Mouse (Mus musculus) liver, embryonic 14.5 days (tissue): ENCODE results near the gene Gstp2. TPM values are rescaled to one million over a fixed set of nuclear protein-coding genes. Genes with fewer than 3 reads are reported as not detected.

Experiments used
- ATAC-seq: fragments of 200-750 bp; cut with Nextera tagmentation; 2 replicates; pipeline ENCODE4 v1.8.0; 2017; ENCODE audit warnings: moderate number of reproducible peaks, mild to moderate bottlenecking, moderate library complexity; ENCODE audit not compliant: insufficient read depth
- DNase-seq, 3 experiments: peaks; one replicate each; pipeline ENCODE4 v3.0.0-alpha.2; 2012 to 2013; ENCODE audit warnings: low read depth in 3 of 3, low spot score in 3 of 3
- H3K27ac ChIP-seq: fragments of 300-500 bp; sonication (generic); 2 replicates; pipeline ENCODE4 v1.5.1; 2014; ENCODE audit warnings: moderate library complexity, mild to moderate bottlenecking, control low read depth, inconsistent platforms
- H3K27me3 ChIP-seq: fragments of 300-500 bp; sonication (generic); 2 replicates; pipeline ENCODE4 v1.6.1; 2014; ENCODE audit warnings: mild to moderate bottlenecking, low read length, moderate library complexity; ENCODE audit not compliant: control insufficient read depth, insufficient read depth
- H3K36me3 ChIP-seq: fragments of 300-500 bp; sonication (generic); replicated peaks from 2 replicates; pipeline ENCODE4 v1.6.1; 2014; ENCODE audit warnings: low read depth; ENCODE audit not compliant: control insufficient read depth, insufficient read depth
- H3K4me1 ChIP-seq, 2 experiments: fragments of 200-500 bp in 1 of 2; fragments of 300-500 bp in 1 of 2; sonication (generic) in 1 of 2; replicated peaks; 2 replicates each; pipeline ENCODE4 v1.6.1; 2012 to 2014; ENCODE audit warnings: antibody characterized with exemption in 1 of 2, inconsistent platforms in 1 of 2, low read length in 1 of 2; ENCODE audit not compliant: control insufficient read depth in 2 of 2, insufficient read depth in 2 of 2
- H3K4me2 ChIP-seq: fragments of 300-500 bp; sonication (generic); 2 replicates; pipeline ENCODE4 v1.6.1; 2014; ENCODE audit warnings: low read depth, mild to moderate bottlenecking, control low read depth, moderate library complexity
- H3K4me3 ChIP-seq, 2 experiments: fragments of 200-500 bp in 1 of 2; fragments of 300-500 bp in 1 of 2; sonication (generic) in 1 of 2; 2 replicates each; pipeline ENCODE4 v1.5.1; 2012 to 2014; ENCODE audit warnings: low read depth in 2 of 2, low read length in 2 of 2, mild to moderate bottlenecking in 2 of 2, control low read depth in 1 of 2, inconsistent platforms in 1 of 2, moderate library complexity in 1 of 2; ENCODE audit not compliant: insufficient read depth in 1 of 2
- H3K9ac ChIP-seq: fragments of 300-500 bp; sonication (generic); replicated peaks from 2 replicates; pipeline ENCODE4 v1.6.1; 2014; ENCODE audit warnings: mild to moderate bottlenecking, control low read depth, moderate library complexity
- H3K9me3 ChIP-seq: fragments of 300-500 bp; sonication (generic); 2 replicates; pipeline ENCODE4 v1.6.1; 2016; ENCODE audit warnings: low read length, mixed read lengths; ENCODE audit not compliant: control insufficient read depth
- CTCF ChIP-seq: IDR thresholded peaks from 2 replicates; pipeline ENCODE4 v1.5.1; 2016; ENCODE audit warnings: antibody characterized with exemption, low read depth, control low read depth
- EP300 ChIP-seq: IDR thresholded peaks from 2 replicates; pipeline ENCODE4 v1.6.1; 2016; ENCODE audit warnings: antibody characterized with exemption, low read depth
- WGBS: fragments of 180-500 bp; shearing (Covaris S2); extraction: QIAGEN DNeasy Blood & Tissue Kit; methylation state at CpG from one replicate; pipeline ENCODE4 v1.1.7; 2014; ENCODE audit not compliant: insufficient replicate concordance; 5-methylcytosine and 5-hydroxymethylcytosine counted together
- polyA plus RNA-seq, 2 experiments: library from polyadenylated mRNA; depleted of rRNA in 1 of 2; stranded (reverse) in 1 of 2; unstranded in 1 of 2; fragments of >200 nt; fragmentation: Nextera tagmentation in 1 of 2; extraction: Ambion mirVana in 1 of 2; gene quantifications; 2 replicates each; pipeline versions ENCODE4 v1.2.1 to v1.2.3; 2012 to 2014

Gene Gstp2
- polyA plus RNA-seq (2012; rRNA removed) (6.6 and 7.9 TPM in 2 replicates), polyA plus RNA-seq (2014; fragmentation: Nextera tagmentation; extraction: Ambion mirVana) (6.9 and 7.3 TPM in 2 replicates)

DNA sequence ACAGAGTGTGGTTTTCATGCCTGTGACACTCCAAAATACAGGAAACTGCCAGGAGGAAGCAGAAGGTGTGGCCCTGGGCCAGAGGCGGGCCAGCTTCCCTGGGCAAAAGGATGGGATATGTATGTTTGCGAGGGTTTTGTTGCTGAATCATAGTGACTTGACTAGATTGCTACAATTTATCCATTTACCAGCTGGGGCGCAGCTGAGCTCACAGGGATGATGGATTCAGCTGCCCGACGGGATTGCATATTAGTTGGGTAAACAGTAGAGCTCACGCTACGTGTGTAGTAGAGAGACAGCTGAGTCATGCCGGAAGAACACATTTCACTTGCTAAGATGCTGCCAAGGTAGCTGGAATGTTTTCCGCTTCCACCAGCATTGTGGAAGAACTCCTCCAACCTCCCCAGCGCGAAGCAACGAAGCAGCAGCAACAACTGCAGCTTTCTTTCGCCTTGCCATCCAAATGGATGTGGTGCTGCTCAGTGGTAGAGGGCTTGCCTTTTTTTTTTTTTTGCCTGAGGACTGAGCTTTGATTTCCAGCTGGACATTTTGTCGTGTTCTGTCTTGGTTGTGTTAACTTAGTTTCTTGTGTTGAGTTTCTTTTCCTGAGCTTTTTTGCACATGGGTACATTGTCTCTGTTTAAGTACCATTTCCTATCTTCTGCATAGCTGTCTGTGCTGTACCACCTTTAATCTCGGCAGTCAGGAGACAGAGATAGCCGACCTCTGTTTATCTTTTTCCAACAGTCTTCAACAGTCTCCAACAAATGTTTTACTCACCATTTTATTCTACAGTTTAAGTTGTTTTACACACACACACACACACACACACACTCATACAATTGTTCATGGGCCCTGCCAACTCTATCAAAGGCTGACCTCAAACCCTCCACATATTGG is at the start of gene Gstp2:
Gstp2 (minus strand) TSS at position 58 of the 900 bp plus-strand sequence.
- H3K27me3 ChIP-seq: no peaks in the 10 kb centered on the region
- H3K36me3 ChIP-seq: no peaks in the 10 kb centered on the region
- 43% methylated on average over 16 of the region's 16 CpGs for WGBS
- peak within 1 kb of the TSS; percentile 96 for H3K27ac ChIP-seq
- peak; percentile 67 for TF ChIP-seq CTCF
- peak; percentile 86 for TF ChIP-seq EP300
- ATAC-seq (peak; percentile 80), DNase-seq (peak; percentile 75 to 80 (median 77))
- H3K4me1 ChIP-seq: peaks cover 25 to 42% of the 10 kb centered on the region in 2 experiments
- peak within 1 kb of the TSS; percentile 60 for H3K9ac ChIP-seq
- H3K4me3 ChIP-seq: peak within 1 kb of the TSS; percentile 27 to 32
- H3K9me3 ChIP-seq: no peaks in the 10 kb centered on the region
- peak within 1 kb of the TSS; percentile 70 for H3K4me2 ChIP-seq

- WGBS: 74% methylated on average over 5 of the region's 5 CpGs
- Histone ChIP-seq H3K9ac (no peak overlapping the region), H3K4me3 (no peak overlapping the region), H3K4me2 (no peak overlapping the region), H3K4me1 (peaks cover 24 to 26% of the 10 kb centered on the region in 2 experiments), H3K27me3 (no peaks in the 10 kb centered on the region; the same call in 1 of the 2 replicates), H3K9me3 (no peaks in the 10 kb centered on the region), H3K36me3 (no peaks in the 10 kb centered on the region), H3K27ac (no peak overlapping the region)
- DNase-seq (no peak), ATAC-seq (no peak)
- TF ChIP-seq EP300 (no peak), CTCF (no peak)
Measured at GRCm38 (mm10) chr19:4094774-4095303, 49.0 kb upstream of the Gstp2 start.

DNA sequence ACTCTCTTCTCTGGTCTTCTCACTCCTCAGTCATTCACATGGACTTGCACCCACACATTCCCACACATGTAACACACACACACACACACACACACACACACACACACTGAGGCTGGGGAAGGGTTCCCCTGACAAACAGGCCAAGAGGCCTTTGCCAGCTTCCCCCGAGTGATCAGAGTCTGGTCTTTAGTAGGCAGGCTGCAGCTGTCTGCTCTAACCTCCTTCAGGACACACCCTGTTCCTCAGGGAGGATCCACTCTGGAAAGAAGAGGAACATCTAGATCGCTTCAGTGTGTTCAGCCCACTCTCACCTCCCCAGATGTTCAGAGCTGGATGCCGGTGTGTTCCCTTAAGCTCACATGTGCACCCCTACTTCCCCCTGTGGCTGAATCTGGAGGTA is 48.5 kb upstream of the Gstp2 start:
- H3K4me1 ChIP-seq: peaks cover 21 to 22% of the 10 kb centered on the region in 2 experiments
- WGBS: 77% methylated on average over 3 of the region's 3 CpGs
- no peak overlapping the region for H3K4me2 ChIP-seq
- no peaks in the 10 kb centered on the region for H3K36me3 ChIP-seq
- no peaks in the 10 kb centered on the region for H3K27me3 ChIP-seq
- H3K9ac ChIP-seq: no peak overlapping the region
- no peaks in the 10 kb centered on the region for H3K9me3 ChIP-seq
- no peak overlapping the region for H3K4me3 ChIP-seq
- H3K27ac ChIP-seq: no peak overlapping the region
- ATAC-seq: no peak
- TF ChIP-seq CTCF (no peak), EP300 (no peak)
- DNase-seq: no peak

DNA sequence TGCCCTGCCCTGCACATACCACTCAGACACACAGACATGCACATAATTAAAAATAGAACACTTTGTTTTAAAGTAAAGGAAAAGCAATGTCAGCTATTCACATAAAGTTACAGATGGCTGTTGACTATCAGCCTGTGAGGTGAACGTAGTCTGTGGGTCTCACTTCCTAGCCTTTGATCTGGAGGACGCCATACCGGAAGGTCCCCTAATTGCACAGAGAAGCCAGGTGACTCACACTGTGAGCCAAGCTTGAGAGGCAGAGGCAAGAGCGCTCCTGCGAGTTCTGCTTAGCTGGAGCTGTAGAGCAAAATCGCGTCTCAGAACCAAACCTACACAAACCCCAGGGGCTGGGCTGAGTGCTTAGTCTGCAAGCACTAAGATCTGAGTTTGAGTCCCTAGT is 47.9 kb upstream of the Gstp2 start:
- ATAC-seq: no peak

DNA sequence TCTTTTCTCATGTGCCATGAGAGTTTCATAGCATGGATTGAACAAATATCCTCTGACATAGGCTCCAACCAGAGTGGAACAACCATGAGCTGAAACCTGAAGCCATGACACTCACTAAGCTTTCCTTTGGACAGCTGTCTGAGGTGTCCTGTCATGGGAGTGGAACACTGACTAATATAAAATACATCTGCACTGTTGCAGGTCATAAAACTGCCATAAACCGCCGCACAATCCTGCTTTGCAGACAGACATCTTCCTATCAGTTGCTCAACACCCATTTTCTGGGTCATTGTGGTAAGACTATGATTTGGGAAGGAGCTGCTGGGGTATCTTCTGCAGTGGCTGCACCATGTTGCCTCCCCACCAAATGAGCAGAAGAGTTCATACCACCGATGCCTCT is 46.9 kb upstream of the Gstp2 start:
- Histone ChIP-seq H3K36me3 (no peaks in the 10 kb centered on the region), H3K4me3 (no peak overlapping the region), H3K9me3 (no peaks in the 10 kb centered on the region), H3K9ac (no peak overlapping the region; the same call in 1 of the 2 replicates), H3K27ac (no peak overlapping the region), H3K4me2 (no peak overlapping the region), H3K4me1 (peaks cover 10 to 11% of the 10 kb centered on the region in 2 experiments), H3K27me3 (no peaks in the 10 kb centered on the region)
- no peak for DNase-seq
- WGBS: 32% methylated on average over 3 of the region's 3 CpGs
- TF ChIP-seq CTCF (no peak), EP300 (peak; percentile 76)
- ATAC-seq: no peak

More for the DNA sequence above, 47.9 kb upstream of the Gstp2 start:
- WGBS: 66% methylated on average over 7 of the region's 7 CpGs
- H3K27ac ChIP-seq: no peak overlapping the region
- TF ChIP-seq CTCF: no peak
- TF ChIP-seq EP300: no peak
- no peak for DNase-seq
- H3K9me3 ChIP-seq: no peaks in the 10 kb centered on the region
- H3K4me3 ChIP-seq: no peak overlapping the region
- no peak overlapping the region for H3K9ac ChIP-seq
- H3K36me3 ChIP-seq: no peaks in the 10 kb centered on the region
- H3K4me2 ChIP-seq: no peak overlapping the region
- H3K27me3 ChIP-seq: no peaks in the 10 kb centered on the region
- peaks cover 18 to 19% of the 10 kb centered on the region in 2 experiments for H3K4me1 ChIP-seq
